Comparison of ENCODE assay signal across 22 mouse cellular contexts in genomic region chr6:38049601-38050000, GRCm38 (mm10). TPM values are rescaled to one million over a fixed set of nuclear protein-coding genes. Genes with fewer than 3 reads are reported as not detected.
DNase-seq lines count a peak whose midpoint lies in the region; ATAC-seq and TF ChIP-seq lines count a peak whose summit lies in the region.
"Had no signal": no experiment of that assay in that cellular context is flagged by ENCODE, and none has a peak within 500 bp of the region (broad histone marks: within the 10 kb centered on the region; RNA-seq: fewer than 3 reads in every experiment).

No protein-coding gene starts in this region.

- H3K4me1 ChIP-seq in intestine, postnatal 0 days (replicated peaks; ENCODE audit: control insufficient read depth, insufficient read depth, low read length) = no peaks in the 10 kb centered on the region
- no peaks in the 10 kb centered on the region for H3K4me1 ChIP-seq in intestine, embryonic 15.5 days (replicated peaks)
- peaks cover 0 to 4% of the 10 kb centered on the region in 2 experiments; a peak in 1 of 4 replicates for H3K4me1 ChIP-seq in liver, embryonic 14.5 days (replicated peaks; ENCODE audit: control insufficient read depth in 2 of 2, insufficient read depth in 2 of 2, low read length in 1 of 2)
- H3K4me1 ChIP-seq in limb, embryonic 10.5 days = peaks cover 48% of the 10 kb centered on the region

- H3K4me2 ChIP-seq in intestine, postnatal 0 days (replicated peaks; ENCODE audit: low read depth) = no peak overlapping the region
- H3K4me2 ChIP-seq in intestine, embryonic 15.5 days (replicated peaks) = no peak overlapping the region
- no peak overlapping the region for H3K4me2 ChIP-seq in liver, embryonic 14.5 days (ENCODE audit: low read depth)
- H3K4me2 ChIP-seq: heart, embryonic 11.5 days; midbrain, embryonic 11.5 days; neural tube, embryonic 13.5 days had no signal

- TF ChIP-seq EP300 in liver, embryonic 14.5 days (IDR thresholded peaks at IDR 0.05; ENCODE audit: low read depth) = no peak

- H3K27me3 ChIP-seq in intestine, postnatal 0 days (replicated peaks; ENCODE audit: control insufficient read depth, insufficient read depth, low read length) = no peaks in the 10 kb centered on the region
- no peaks in the 10 kb centered on the region for H3K27me3 ChIP-seq in intestine, embryonic 15.5 days (replicated peaks)
- H3K27me3 ChIP-seq in liver, embryonic 14.5 days (ENCODE audit: control insufficient read depth, insufficient read depth, low read length) = no peaks in the 10 kb centered on the region
- H3K27me3 ChIP-seq in limb, embryonic 10.5 days (ENCODE audit: low read depth, poor library complexity, severe bottlenecking) = no peaks in the 10 kb centered on the region
- H3K27me3 ChIP-seq: neural tube, embryonic 13.5 days; Patski had no signal

- WGBS in intestine, postnatal 0 days = 92% methylated on average over 6 of the region's 6 CpGs
- 88% methylated on average over 6 of the region's 6 CpGs for WGBS in intestine, embryonic 15.5 days
- 72% methylated on average over 6 of the region's 6 CpGs for WGBS in liver, embryonic 14.5 days (ENCODE audit: insufficient replicate concordance)
- WGBS in limb, embryonic 10.5 days = 92% methylated on average over 6 of the region's 6 CpGs

- TF ChIP-seq CTCF in intestine, postnatal 0 days (IDR thresholded peaks at IDR 0.05; ENCODE audit: low read depth) = peak; percentile 23; the same call in 1 of the 2 replicates
- TF ChIP-seq CTCF in liver, embryonic 14.5 days (IDR thresholded peaks at IDR 0.05; ENCODE audit: low read depth) = 0 out of 2 replicates have a peak, but pooled peaks have one; percentile 14

- H3K9ac ChIP-seq in intestine, postnatal 0 days (ENCODE audit: low read depth, low read length) = no peak overlapping the region
- no peak overlapping the region for H3K9ac ChIP-seq in intestine, embryonic 15.5 days
- no peak overlapping the region for H3K9ac ChIP-seq in liver, embryonic 14.5 days (replicated peaks)
- H3K9ac ChIP-seq: neural tube, embryonic 13.5 days had no signal

- no peak overlapping the region for H3K4me3 ChIP-seq in intestine, postnatal 0 days (ENCODE audit: low read depth, low read length)
- H3K4me3 ChIP-seq in intestine, embryonic 15.5 days (replicated peaks) = no peak overlapping the region
- no peak overlapping the region for H3K4me3 ChIP-seq in liver, embryonic 14.5 days (ENCODE audit: insufficient read depth in 1 of 2, low read depth in 2 of 2, low read length in 2 of 2)
- H3K4me3 ChIP-seq in limb, embryonic 10.5 days = no peak overlapping the region
- H3K4me3 ChIP-seq: neural tube, embryonic 13.5 days had no signal

- H3K27ac ChIP-seq in intestine, postnatal 0 days (ENCODE audit: low read depth, low read length) = no peak overlapping the region
- no peak overlapping the region for H3K27ac ChIP-seq in intestine, embryonic 15.5 days
- H3K27ac ChIP-seq in liver, embryonic 14.5 days = no peak overlapping the region
- peak overlapping the region; percentile 72 for H3K27ac ChIP-seq in limb, embryonic 10.5 days
- H3K27ac ChIP-seq: macrophage; neural tube, embryonic 13.5 days had no signal

- H3K36me3 ChIP-seq in intestine, postnatal 0 days (ENCODE audit: control insufficient read depth, insufficient read depth) = no peaks in the 10 kb centered on the region
- H3K36me3 ChIP-seq in intestine, embryonic 15.5 days = no peaks in the 10 kb centered on the region
- H3K36me3 ChIP-seq in liver, embryonic 14.5 days (replicated peaks; ENCODE audit: control insufficient read depth, insufficient read depth, low read depth) = no peaks in the 10 kb centered on the region
- no peaks in the 10 kb centered on the region for H3K36me3 ChIP-seq in limb, embryonic 10.5 days
- H3K36me3 ChIP-seq: neural tube, embryonic 13.5 days had no signal

- H3K9me3 ChIP-seq in intestine, postnatal 0 days (ENCODE audit: control insufficient read depth) = no peaks in the 10 kb centered on the region
- no peaks in the 10 kb centered on the region for H3K9me3 ChIP-seq in intestine, embryonic 15.5 days
- H3K9me3 ChIP-seq in liver, embryonic 14.5 days (ENCODE audit: control insufficient read depth, low read length) = no peaks in the 10 kb centered on the region
- no peaks in the 10 kb centered on the region for H3K9me3 ChIP-seq in limb, embryonic 10.5 days (replicated peaks)
- H3K9me3 ChIP-seq: neural tube, embryonic 13.5 days had no signal

- ATAC-seq in intestine, postnatal 0 days = no peak
- ATAC-seq in intestine, embryonic 15.5 days = no peak
- no peak for ATAC-seq in liver, embryonic 14.5 days (ENCODE audit: insufficient read depth)
- ATAC-seq: Patski had no signal

- DNase-seq in liver, embryonic 14.5 days (ENCODE audit: low read depth in 3 of 3, low spot score in 3 of 3) = no peak
- DNase-seq in liver = no peak
- DNase-seq in ES-CJ7 (ENCODE audit: low read depth, low spot score) = peak; percentile 59
- DNase-seq in limb, embryonic 10.5 days (ENCODE audit: low spot score) = no peak
- no peak for DNase-seq in cerebellum, postnatal 25 days
- DNase-seq: cerebellum, adult 9-11 months; gastrocnemius, postnatal 25 days; right cerebral cortex, postnatal 14 days; thymus, postnatal 25 days had no signal

RNA-seq across cellular contexts. Expression of gene Svopl, which starts 2.8 kb away (rescaled TPM):
- polyA plus RNA-seq in intestine, postnatal 0 days (2015; fragmentation: Nextera tagmentation; extraction: Ambion mirVana) = 0.68 and 0.94 TPM in 2 replicates
- 0.30 and 0.83 TPM in 2 replicates for polyA plus RNA-seq in intestine, embryonic 15.5 days (2015; fragmentation: Nextera tagmentation; extraction: Ambion mirVana)
- polyA plus RNA-seq in liver, embryonic 14.5 days (2012; rRNA removed) = 0.04 TPM in 1 of 2 replicates, not detected in the other
- polyA plus RNA-seq in liver, embryonic 14.5 days (2014; fragmentation: Nextera tagmentation; extraction: Ambion mirVana) = not detected in 2 replicates
- 4.0 and 7.0 TPM in 2 replicates for polyA plus RNA-seq in limb, embryonic 10.5 days (2016; fragmentation: Nextera tagmentation; extraction: Ambion mirVana)
- polyA plus RNA-seq: macrophage, Patski had no signal

RNA-seq across cellular contexts. Expression of gene Tmem213, which starts 59.5 kb away (rescaled TPM):
- not detected in 2 replicates for polyA plus RNA-seq in intestine, postnatal 0 days (2015; fragmentation: Nextera tagmentation; extraction: Ambion mirVana)
- 0.57 TPM in 1 of 2 replicates, not detected in the other for polyA plus RNA-seq in intestine, embryonic 15.5 days (2015; fragmentation: Nextera tagmentation; extraction: Ambion mirVana)
- polyA plus RNA-seq in liver, embryonic 14.5 days (2012; rRNA removed) = not detected in 2 replicates
- not detected in 2 replicates for polyA plus RNA-seq in liver, embryonic 14.5 days (2014; fragmentation: Nextera tagmentation; extraction: Ambion mirVana)
- polyA plus RNA-seq in limb, embryonic 10.5 days (2016; fragmentation: Nextera tagmentation; extraction: Ambion mirVana) = not detected in 2 replicates
- polyA plus RNA-seq: forebrain, embryonic 11.5 days; frontal cortex, adult 2 months; heart, embryonic 11.5 days; large intestine, adult 2 months; limb, embryonic 11.5 days; liver, embryonic 16.5 days; macrophage; midbrain, embryonic 11.5 days; neural tube, embryonic 13.5 days; Patski; testis, adult 2 months had no signal
